ENCODE assay signal across 8 mouse cellular contexts in genomic region chr1:89859182-89859581, GRCm38 (mm10).
DNase-seq lines count a peak whose midpoint lies in the region; ATAC-seq lines count a peak whose summit lies in the region.
"Had no signal": no experiment of that assay in that cellular context is flagged by ENCODE, and none has a peak within 500 bp of the region (broad histone marks: within the 10 kb centered on the region; RNA-seq: fewer than 3 reads in every experiment).

No protein-coding gene starts in this region.

- no peak overlapping the region for H3K4me2 ChIP-seq in liver, embryonic 12.5 days
- H3K4me2 ChIP-seq: embryonic facial prominence, embryonic 13.5 days had no signal

- no peak overlapping the region for H3K9ac ChIP-seq in liver, embryonic 12.5 days
- H3K9ac ChIP-seq: embryonic facial prominence, embryonic 13.5 days had no signal

- H3K27me3 ChIP-seq in liver, embryonic 12.5 days (replicated peaks), result no peaks in the 10 kb centered on the region
- H3K27me3 ChIP-seq: embryonic facial prominence, embryonic 13.5 days had no signal

- H3K27ac ChIP-seq in liver, embryonic 12.5 days, result no peak overlapping the region
- H3K27ac ChIP-seq: embryonic facial prominence, embryonic 13.5 days had no signal

- no peaks in the 10 kb centered on the region for H3K4me1 ChIP-seq in liver, embryonic 12.5 days

- H3K36me3 ChIP-seq in liver, embryonic 12.5 days, result no peaks in the 10 kb centered on the region
- H3K36me3 ChIP-seq: embryonic facial prominence, embryonic 13.5 days had no signal

- H3K9me3 ChIP-seq in liver, embryonic 12.5 days (replicated peaks), result no peaks in the 10 kb centered on the region
- H3K9me3 ChIP-seq: embryonic facial prominence, embryonic 13.5 days had no signal

- DNase-seq in liver (peak; percentile 33), ZHBTc4 (ENCODE audit: low read depth, low spot score) (peak; percentile 72)
- DNase-seq in c-Kit-positive CD71-negative TER-119-negative erythroid progenitor cells, embryonic 14.5 days (ENCODE audit: low read depth), result peak; percentile 12
- DNase-seq in gastrocnemius, postnatal 10 days, result peak; percentile 63
- peak; percentile 35 to 40 for DNase-seq in lung, adult 18-20 months

- WGBS in liver, embryonic 12.5 days (ENCODE audit: insufficient replicate concordance), result 19% methylated on average over 3 of the region's 3 CpGs

- no peak for ATAC-seq in liver, embryonic 12.5 days
- no peak for ATAC-seq in inflammation-experienced regulatory T-cells, adult 6 months

- H3K4me3 ChIP-seq in liver, embryonic 12.5 days, result no peak overlapping the region
- H3K4me3 ChIP-seq: embryonic facial prominence, embryonic 13.5 days had no signal

Comparison
In these comparisons a context has a peak if more than half of its experiments do, and no peak if none do; other contexts are left out.
1. DNase-seq: peak in every context shown above with its lines; median percentile 72 in ZHBTc4; 63 in gastrocnemius, postnatal 10 days; 38 in lung, adult 18-20 months; 33 in liver; 12 in c-Kit-positive CD71-negative TER-119-negative erythroid progenitor cells, embryonic 14.5 days.